Mouse (Mus musculus) hindlimb bud, embryonic 11.5 days (tissue): Measurements from ENCODE around the gene Gcfc2.

Experiments used
- DNase-seq: peaks from one replicate; pipeline ENCODE4 v3.0.0-alpha.2; 2012; ENCODE audit warnings: low read depth, low spot score; ENCODE audit errors: extremely low spot score

The Gcfc2 gene

GRCm38 (mm10) chr6:81923523-81924142 lies at the start of gene Gcfc2:
TSS of gene Gcfc2 (plus strand) at chr6:81923669.
- DNase-seq = peak; percentile 89

- DNase-seq = no peak
These were observed 27.7 kb upstream of the Gcfc2 start for GRCm38 (mm10) chr6:81895678-81896230.

GRCm38 (mm10) chr6:81910302-81910855 lies 13.1 kb upstream of the Gcfc2 start:
- no peak for DNase-seq

- no peak for DNase-seq
These were observed 12.2 kb upstream of the Gcfc2 start for GRCm38 (mm10) chr6:81911244-81911643.

- no peak for DNase-seq
These were observed 11.8 kb upstream of the Gcfc2 start for GRCm38 (mm10) chr6:81911713-81912112.

- no peak for DNase-seq
These were observed 11.3 kb upstream of the Gcfc2 start for GRCm38 (mm10) chr6:81912177-81912576.

- DNase-seq = peak; percentile 2
These were observed 835 bp downstream of the Gcfc2 start for GRCm38 (mm10) chr6:81924304-81924703.

GRCm38 (mm10) chr6:81929402-81929801 lies 5.9 kb downstream of the Gcfc2 start:
- no peak for DNase-seq

GRCm38 (mm10) chr6:81933281-81933680 lies 9.8 kb downstream of the Gcfc2 start:
- DNase-seq = no peak

- DNase-seq = no peak
These were observed 18.2 kb downstream of the Gcfc2 start for GRCm38 (mm10) chr6:81941718-81942117.

- no peak for DNase-seq
These were observed 19.8 kb downstream of the Gcfc2 start for GRCm38 (mm10) chr6:81943281-81943680.

- DNase-seq = no peak
These were observed 21.0 kb downstream of the Gcfc2 start for GRCm38 (mm10) chr6:81944432-81944831.

GRCm38 (mm10) chr6:81946906-81947305 lies 23.4 kb downstream of the Gcfc2 start:
- no peak for DNase-seq

- DNase-seq = no peak
These were observed 31.7 kb downstream of the Gcfc2 start for GRCm38 (mm10) chr6:81955133-81955532.

- DNase-seq = no peak
These were observed 32.9 kb downstream of the Gcfc2 start for GRCm38 (mm10) chr6:81956399-81956798.

- DNase-seq = no peak
These were observed 34.5 kb downstream of the Gcfc2 start for GRCm38 (mm10) chr6:81957992-81958391.

GRCm38 (mm10) chr6:81959866-81960265 lies 36.4 kb downstream of the Gcfc2 start:
- no peak for DNase-seq

- no peak for DNase-seq
These were observed 36.8 kb downstream of the Gcfc2 start for GRCm38 (mm10) chr6:81960284-81960683.

GRCm38 (mm10) chr6:81965296-81966067 lies 42.0 kb downstream of the Gcfc2 start, which contains the start of gene Mrpl19:
TSS of gene Mrpl19 (minus strand) at chr6:81965958.
- DNase-seq = peak; percentile 70

- DNase-seq = no peak
These were observed 42.6 kb downstream of the Gcfc2 start for GRCm38 (mm10) chr6:81966068-81966544.

GRCm38 (mm10) chr6:81971196-81971595 lies 47.7 kb downstream of the Gcfc2 start:
- no peak for DNase-seq

GRCm38 (mm10) chr6:81972595-81972994 lies 49.1 kb downstream of the Gcfc2 start:
- DNase-seq = no peak
